Comparison of ENCODE assay signal across 30 mouse cellular contexts in the genomic region with DNA sequence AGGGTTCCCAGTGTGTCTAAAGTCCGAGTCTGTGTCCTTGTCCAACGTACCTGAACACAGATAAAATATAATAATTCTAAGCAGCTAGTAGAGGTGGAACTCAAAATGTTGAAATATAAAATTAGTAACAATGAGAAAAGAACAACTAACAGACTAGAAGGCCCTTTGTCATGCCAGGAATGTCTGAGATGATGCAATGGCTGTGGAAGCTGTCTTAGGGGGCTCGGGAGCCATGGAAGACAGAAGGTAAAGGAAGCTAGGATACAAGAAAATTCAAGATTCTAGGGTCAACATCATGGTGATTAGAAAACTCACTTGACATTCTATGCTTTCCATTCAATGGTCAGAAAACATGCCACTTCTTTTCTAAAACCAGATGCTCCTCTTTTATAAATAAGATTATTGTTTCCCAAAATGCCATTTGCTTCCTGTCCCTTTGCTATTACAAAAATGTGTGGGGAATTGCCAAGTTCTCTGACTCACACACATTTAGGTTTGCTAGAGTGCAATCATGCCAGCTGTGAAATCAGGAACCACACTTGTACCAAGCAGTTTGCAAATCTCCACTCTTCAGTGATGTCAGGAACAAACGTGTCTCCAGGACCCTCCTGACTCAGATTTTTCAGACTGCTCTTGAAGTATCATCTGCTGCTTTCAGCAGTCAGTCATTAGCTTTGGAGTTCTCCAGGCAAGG.
A peak's percentile ranks its signal among the peaks of the same experiment; 100 is the strongest.
DNase-seq lines count a peak whose midpoint lies in the region; ATAC-seq and TF ChIP-seq lines count a peak whose summit lies in the region.
"Had no signal": no experiment of that assay in that cellular context is flagged by ENCODE, and none has a peak within 500 bp of the region (broad histone marks: within the 10 kb centered on the region; RNA-seq: fewer than 3 reads in every experiment).

No protein-coding gene starts in this region.

- H3K4me3 ChIP-seq in myocyte = no peak overlapping the region
- H3K4me3 ChIP-seq: embryonic facial prominence, embryonic 10.5 days; embryonic facial prominence, embryonic 15.5 days; forebrain, embryonic 10.5 days; hindbrain, embryonic 10.5 days; kidney, embryonic 15.5 days; liver, embryonic 12.5 days; neural tube, embryonic 15.5 days had no signal

- no peak overlapping the region for H3ac ChIP-seq in myocyte (ENCODE audit: control insufficient read depth, insufficient read length)

- peak overlapping the region; percentile 49 for H3K4me2 ChIP-seq in myocyte (ENCODE audit: low read depth)
- H3K4me2 ChIP-seq: embryonic facial prominence, embryonic 15.5 days; kidney, embryonic 15.5 days; liver, embryonic 12.5 days; neural tube, embryonic 15.5 days had no signal

- no peak for TF ChIP-seq POLR2A in myocyte (IDR thresholded peaks at IDR 0.05; ENCODE audit: insufficient read length, low read depth)

- in situ Hi-C loops in Patski (cut with MboI; ENCODE audit: low pct_unique_long_range_greater_than_20kb) = no loop called here

- ATAC-seq in Patski = peak; percentile 88
- ATAC-seq: forebrain, postnatal 0 days; hindbrain, embryonic 16.5 days; liver, embryonic 12.5 days; liver, postnatal 0 days had no signal

- POLR2A ChIA-PET in Patski (lab: Charles Lee) = no interaction called here

- H3K36me3 ChIP-seq in myocyte (ENCODE audit: control insufficient read depth, insufficient read depth) = no peaks in the 10 kb centered on the region
- H3K36me3 ChIP-seq: embryonic facial prominence, embryonic 10.5 days; embryonic facial prominence, embryonic 15.5 days; forebrain, embryonic 10.5 days; hindbrain, embryonic 10.5 days; kidney, embryonic 15.5 days; liver, embryonic 12.5 days; neural tube, embryonic 15.5 days had no signal

- peak; percentile 9 for DNase-seq in layer of hippocampus, adult 9-11 months
- no peak for DNase-seq in layer of hippocampus, postnatal 14 days (ENCODE audit: low spot score in 2 of 2)
- peak; percentile 90 for DNase-seq in 3T3-L1 (ENCODE audit: low read depth, low spot score)
- DNase-seq in Patski (ENCODE audit: low read depth, low spot score) = peak; percentile 53
- no peak for DNase-seq in frontal cortex, postnatal 25 days (ENCODE audit: low spot score in 2 of 2)
- no peak for DNase-seq in thymus, postnatal 14 days
- DNase-seq: adrenal gland, postnatal 36 days; B cell, adult 2 months; cerebellum, adult 8-10 months; cerebellum, postnatal 25 days; forebrain, postnatal 0 days; gastrocnemius, postnatal 10 days; heart, postnatal 14 days; kidney, adult 18-20 months; kidney, postnatal 25 days; left cerebral cortex, postnatal 4 days; liver, postnatal 0 days; lung, postnatal 4 days; midbrain, embryonic 14.5 days; retina, postnatal 1 day had no signal

- TF ChIP-seq CTCF in Patski (IDR thresholded peaks at IDR 0.05) = no peak

- H3K27me3 ChIP-seq in Patski (peaks cover 3% of the 10 kb centered on the region), myocyte (ENCODE audit: control insufficient read depth, insufficient read depth, insufficient read length) (no peaks in the 10 kb centered on the region)
- H3K27me3 ChIP-seq: CH12.LX; embryonic facial prominence, embryonic 15.5 days; kidney, embryonic 15.5 days; liver, embryonic 12.5 days; neural tube, embryonic 15.5 days had no signal

- no peaks in the 10 kb centered on the region for H3K79me2 ChIP-seq in myocyte (ENCODE audit: control insufficient read depth, insufficient read depth)

- CTCF ChIA-PET in Patski (lab: Charles Lee) = interaction anchor here (0.8 to 1.3 kb wide), 2 partner anchors 9 kb away, joined by 3 read pairs; no protein-coding TSS in a partner anchor

TF ChIP-seq in myocyte, 11 proteins besides CTCF, POLR2A, EP300 and RAD21:
- TF ChIP-seq POLR2AphosphoS2 (IDR thresholded peaks at IDR 0.05; ENCODE audit: insufficient read length, low read depth) (no peak), SRF (IDR thresholded peaks at IDR 0.05; ENCODE audit: control insufficient read depth, insufficient read length, low read depth) (no peak), CEBPB (IDR thresholded peaks at IDR 0.05; ENCODE audit: insufficient read depth, poor library complexity, severe bottlenecking) (peak; percentile 85), E2F4 (IDR thresholded peaks at IDR 0.05; ENCODE audit: insufficient read depth) (no peak), TCF12 (IDR thresholded peaks at IDR 0.05; ENCODE audit: insufficient read depth, poor library complexity, severe bottlenecking) (no peak), REST (IDR thresholded peaks at IDR 0.05; ENCODE audit: insufficient read depth, insufficient read length) (no peak), USF1 (IDR thresholded peaks at IDR 0.05; ENCODE audit: low read depth) (no peak), MYOD1 (IDR thresholded peaks at IDR 0.05; ENCODE audit: control insufficient read depth in 1 of 3, insufficient read length in 2 of 3, low read depth in 2 of 3) (peak in 2 of 3 experiments; percentile 7 to 30), MYOG (IDR thresholded peaks at IDR 0.05; ENCODE audit: control insufficient read depth in 1 of 3, insufficient read depth in 1 of 3, insufficient read length in 2 of 3, low read depth in 2 of 3) (no peak), MAX (IDR thresholded peaks at IDR 0.05; ENCODE audit: low read depth) (peak; percentile 27), TCF3 (IDR thresholded peaks at IDR 0.05; ENCODE audit: insufficient read length, low read depth) (no peak)

Comparison
In these comparisons a context has a peak if more than half of its experiments do, and no peak if none do; other contexts are left out.
1. DNase-seq: peak in layer of hippocampus, adult 9-11 months (single experiment), 3T3-L1 (single experiment) and Patski (single experiment); none in layer of hippocampus, postnatal 14 days (0 of 2), frontal cortex, postnatal 25 days (0 of 2) and thymus, postnatal 14 days (single experiment).